Mouse (Mus musculus) neural tube, embryonic 15.5 days (tissue): ENCODE measurements around the gene Spg7. TPM values are rescaled to one million over a fixed set of nuclear protein-coding genes. Genes with fewer than 3 reads are reported as not detected.
A peak's percentile ranks its signal among the peaks of the same experiment; 100 is the strongest.
"Not testable (repeated sequence)": the region's sequence is repeated elsewhere in the genome, so short reads cannot be mapped to it uniquely, and the experiment has no call there.

Experiments used
- ATAC-seq: fragments of 200-750 bp; cut with Nextera tagmentation; 2 replicates; pipeline ENCODE4 v1.8.0; 2017; ENCODE audit warnings: mild to moderate bottlenecking, moderate TSS enrichment, moderate library complexity; ENCODE audit not compliant: low FRiP score
- H3K27ac ChIP-seq: fragments of 300-500 bp; sonication (generic); replicated peaks from 2 replicates; pipeline ENCODE4 v1.5.1; 2015; ENCODE audit warnings: mild to moderate bottlenecking, inconsistent platforms
- H3K27me3 ChIP-seq: fragments of 300-500 bp; sonication (generic); replicated peaks from 2 replicates; pipeline ENCODE4 v1.6.1; 2015; ENCODE audit warnings: inconsistent platforms
- H3K36me3 ChIP-seq: fragments of 300-500 bp; sonication (generic); 2 replicates; pipeline ENCODE4 v1.6.1; 2015; ENCODE audit warnings: inconsistent platforms
- H3K4me1 ChIP-seq: fragments of 300-500 bp; sonication (generic); 2 replicates; pipeline ENCODE4 v1.6.1; 2015; ENCODE audit warnings: inconsistent platforms
- H3K4me2 ChIP-seq: fragments of 300-500 bp; sonication (generic); 2 replicates; pipeline ENCODE4 v1.6.1; 2015; ENCODE audit warnings: inconsistent platforms, mild to moderate bottlenecking, moderate library complexity
- H3K4me3 ChIP-seq: fragments of 300-500 bp; sonication (generic); replicated peaks from 2 replicates; pipeline ENCODE4 v1.5.1; 2015; ENCODE audit warnings: mild to moderate bottlenecking, inconsistent platforms
- H3K9ac ChIP-seq: fragments of 300-500 bp; sonication (generic); replicated peaks from 2 replicates; pipeline ENCODE4 v1.6.1; 2015; ENCODE audit warnings: mild to moderate bottlenecking, inconsistent platforms
- H3K9me3 ChIP-seq: fragments of 300-500 bp; sonication (generic); replicated peaks from 2 replicates; pipeline ENCODE4 v1.6.1; 2016; ENCODE audit warnings: inconsistent platforms
- WGBS: fragments of 180-500 bp; shearing (Covaris S2); methylation state at CpG from one replicate; pipeline ENCODE4 v1.1.7; 2015; ENCODE audit warnings: mixed read lengths; 5-methylcytosine and 5-hydroxymethylcytosine counted together
- polyA plus RNA-seq: library from polyadenylated mRNA; unstranded; fragments of >200 nt; fragmentation: Nextera tagmentation; extraction: Ambion mirVana; gene quantifications from 2 replicates; pipeline ENCODE4 v1.2.1, GENCODE M21; 2015

Spg7 gene
- polyA plus RNA-seq, 1 experiment from 2014 or later, result 47.6 TPM

- Histone ChIP-seq H3K4me1 (peaks cover 18% of the 10 kb centered on the region), H3K4me3 (peak within 1 kb of the TSS; percentile 76), H3K27ac (peak within 1 kb of the TSS; percentile 96), H3K36me3 (peaks cover 36% of the 10 kb centered on the region), H3K4me2 (peak within 1 kb of the TSS; percentile 88), H3K9ac (peak within 1 kb of the TSS; percentile 93), H3K27me3 (no peaks in the 10 kb centered on the region), H3K9me3 (no peaks in the 10 kb centered on the region)
- WGBS, result 1% methylated on average over 53 of the region's 56 CpGs
- ATAC-seq, result peak; percentile 93
Observed at GRCm38 (mm10) chr8:123101735-123102685, 39.3 kb downstream of the Spg7 start, which contains the start of gene Rpl13. Gene Rpl13 (plus strand): TSS chr8:123102350.

DNA sequence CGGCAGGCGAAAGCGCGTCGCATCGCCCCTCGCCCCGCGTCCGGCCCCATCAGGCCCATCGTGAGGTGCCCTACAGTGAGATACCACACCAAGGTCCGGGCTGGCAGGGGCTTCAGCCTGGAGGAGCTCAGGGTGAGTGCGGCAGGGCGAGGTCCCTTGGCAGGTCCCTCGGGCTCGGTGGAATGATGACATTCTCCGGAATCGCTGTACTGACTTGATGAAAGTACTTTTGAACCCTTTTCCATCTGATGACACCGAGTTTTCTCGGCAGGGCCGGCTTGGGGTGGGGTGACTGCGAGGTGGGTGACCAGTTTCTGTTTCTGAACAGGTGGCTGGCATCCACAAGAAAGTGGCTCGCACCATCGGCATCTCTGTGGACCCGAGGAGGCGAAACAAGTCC lies 40.1 kb downstream of the Spg7 start:
- H3K27me3 ChIP-seq, H3K9me3 ChIP-seq: not testable (repeated sequence)
- peak overlapping the region; percentile 88 for H3K4me2 ChIP-seq
- 1% methylated on average over 26 of the region's 26 CpGs for WGBS
- H3K4me1 ChIP-seq, result peaks cover 18% of the 10 kb centered on the region
- H3K4me3 ChIP-seq, result peak overlapping the region; percentile 76
- peak overlapping the region; percentile 93 for H3K9ac ChIP-seq
- H3K36me3 ChIP-seq, result peaks cover 27% of the 10 kb centered on the region
- H3K27ac ChIP-seq, result peak overlapping the region; percentile 96
- 0 out of 2 replicates have a peak, but pooled peaks have one; percentile 11 for ATAC-seq

DNA sequence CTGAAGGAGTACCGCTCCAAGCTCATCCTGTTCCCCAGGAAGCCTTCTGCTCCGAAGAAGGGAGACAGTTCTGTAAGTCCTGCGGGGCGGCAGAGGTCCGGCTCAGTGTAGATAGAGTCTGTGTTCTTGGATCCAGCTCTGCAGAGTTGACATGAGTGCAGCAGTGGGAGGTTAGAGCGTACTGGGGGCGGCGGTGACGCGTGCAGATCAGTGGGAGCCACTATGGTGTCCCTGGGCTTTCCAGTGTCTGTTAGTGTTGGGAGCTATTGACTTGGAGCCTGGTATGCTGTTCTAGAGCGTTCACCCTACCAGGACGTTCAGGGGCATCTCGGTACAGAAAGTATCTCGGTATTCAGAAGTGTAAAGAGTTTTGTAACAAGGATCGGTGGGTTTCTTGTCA lies 40.5 kb downstream of the Spg7 start:
- peaks cover 18% of the 10 kb centered on the region for H3K4me1 ChIP-seq
- H3K9ac ChIP-seq, result peak overlapping the region; percentile 93
- 16% methylated on average over 15 of the region's 15 CpGs for WGBS
- no peaks in the 10 kb centered on the region for H3K9me3 ChIP-seq
- H3K4me3 ChIP-seq, result peak overlapping the region; percentile 76
- H3K27ac ChIP-seq, result peak overlapping the region; percentile 96; the same call in 1 of the 2 replicates
- H3K27me3 ChIP-seq, result no peaks in the 10 kb centered on the region
- no peak for ATAC-seq
- H3K36me3 ChIP-seq, result peaks cover 23% of the 10 kb centered on the region
- peak overlapping the region; percentile 88 for H3K4me2 ChIP-seq

DNA sequence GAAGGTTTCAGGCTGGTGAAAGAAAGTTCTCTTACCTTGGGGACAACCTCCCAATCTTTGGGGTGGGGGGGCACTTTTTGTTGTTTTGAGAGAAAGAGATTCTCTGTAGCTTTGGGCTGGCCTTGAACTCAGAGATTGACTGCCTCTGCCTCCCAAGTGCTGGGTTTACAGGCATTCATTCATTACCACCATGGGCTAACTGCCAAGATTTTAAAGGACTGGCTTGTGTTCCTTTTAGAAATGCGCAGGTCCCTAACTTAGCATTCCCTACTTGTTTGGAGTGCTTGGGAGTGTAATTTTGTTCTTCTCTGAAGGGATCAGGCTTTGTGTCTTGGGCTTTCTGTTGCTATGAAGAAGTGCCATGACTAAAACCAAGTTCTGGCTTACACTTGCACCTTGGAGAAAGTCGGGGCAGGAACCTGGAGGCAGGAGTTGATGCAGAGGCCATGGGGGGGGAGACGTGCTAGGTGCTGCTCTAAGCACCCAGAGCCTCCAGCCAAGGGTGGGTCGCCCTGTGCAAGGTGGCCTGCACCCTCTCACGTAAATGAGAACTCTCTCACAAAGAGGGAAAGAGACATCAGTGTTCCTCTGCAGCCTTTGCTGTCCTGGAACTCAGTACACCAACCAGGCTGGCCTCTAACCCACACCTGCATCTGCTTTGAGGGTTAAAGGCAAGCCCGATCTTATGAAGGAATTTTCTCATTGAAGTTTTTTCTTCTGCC lies 41.5 kb downstream of the Spg7 start:
- Histone ChIP-seq H3K4me1 (peaks cover 18% of the 10 kb centered on the region), H3K27ac (no peak overlapping the region), H3K9me3 (no peaks in the 10 kb centered on the region), H3K9ac (peak overlapping the region; percentile 93), H3K4me3 (peak overlapping the region; percentile 76), H3K4me2 (peak overlapping the region; percentile 88), H3K27me3 (no peaks in the 10 kb centered on the region), H3K36me3 (peaks cover 23% of the 10 kb centered on the region)
- no peak for ATAC-seq
- WGBS, result 81% methylated on average over 6 of the region's 6 CpGs

DNA sequence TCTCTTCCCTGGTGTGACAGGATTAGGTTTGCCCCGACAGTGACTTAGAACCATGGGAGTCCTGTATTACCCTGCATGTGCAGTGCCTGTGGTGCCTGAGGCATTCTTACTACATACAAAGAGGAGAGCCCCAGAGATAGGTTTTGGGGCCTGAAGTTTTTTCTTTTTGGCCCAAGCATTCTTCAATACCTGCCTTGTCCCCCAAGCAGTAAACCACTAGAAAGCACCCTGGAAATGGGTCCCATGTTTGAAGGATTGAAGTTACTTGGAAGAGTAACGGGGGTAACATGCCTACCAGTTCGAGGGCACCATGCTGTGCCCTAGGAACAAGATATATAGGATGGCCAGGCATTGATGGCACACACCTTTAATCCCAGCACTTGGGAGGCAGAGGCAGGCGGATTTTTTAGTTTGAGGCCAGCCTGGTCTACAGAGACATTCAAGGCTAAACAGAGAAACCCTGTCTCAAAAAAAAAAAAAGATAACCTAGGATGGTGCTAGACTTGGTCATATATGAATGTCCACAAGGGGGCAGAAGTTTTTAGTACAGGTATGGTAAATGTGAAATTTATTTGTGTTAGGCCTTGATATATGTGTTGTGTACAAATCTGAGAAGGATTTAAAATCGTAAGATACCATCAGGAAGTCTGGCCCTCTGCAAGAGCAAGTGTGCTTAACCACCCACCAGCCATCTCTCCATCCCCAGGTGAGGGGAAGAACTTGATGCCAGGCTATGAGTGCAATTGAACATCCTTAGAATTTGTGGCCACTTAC lies 43.0 kb downstream of the Spg7 start:
- Histone ChIP-seq H3K9me3 (no peaks in the 10 kb centered on the region), H3K4me1 (peaks cover 18% of the 10 kb centered on the region), H3K27ac (no peak overlapping the region), H3K9ac (no peak overlapping the region), H3K27me3 (no peaks in the 10 kb centered on the region), H3K4me2 (no peak overlapping the region), H3K36me3 (peaks cover 23% of the 10 kb centered on the region), H3K4me3 (no peak overlapping the region)
- WGBS, result 72% methylated on average over 5 of the region's 5 CpGs
- no peak for ATAC-seq

- Histone ChIP-seq H3K9ac (no peak overlapping the region), H3K4me3 (no peak overlapping the region), H3K4me1 (peaks cover 17% of the 10 kb centered on the region), H3K36me3 (peaks cover 23% of the 10 kb centered on the region), H3K27ac (no peak overlapping the region), H3K4me2 (no peak overlapping the region), H3K27me3 (no peaks in the 10 kb centered on the region), H3K9me3 (no peaks in the 10 kb centered on the region)
- no peak for ATAC-seq
- 59% methylated on average over 2 of the region's 2 CpGs for WGBS
Observed at GRCm38 (mm10) chr8:123106531-123106930, 43.8 kb downstream of the Spg7 start.

DNA sequence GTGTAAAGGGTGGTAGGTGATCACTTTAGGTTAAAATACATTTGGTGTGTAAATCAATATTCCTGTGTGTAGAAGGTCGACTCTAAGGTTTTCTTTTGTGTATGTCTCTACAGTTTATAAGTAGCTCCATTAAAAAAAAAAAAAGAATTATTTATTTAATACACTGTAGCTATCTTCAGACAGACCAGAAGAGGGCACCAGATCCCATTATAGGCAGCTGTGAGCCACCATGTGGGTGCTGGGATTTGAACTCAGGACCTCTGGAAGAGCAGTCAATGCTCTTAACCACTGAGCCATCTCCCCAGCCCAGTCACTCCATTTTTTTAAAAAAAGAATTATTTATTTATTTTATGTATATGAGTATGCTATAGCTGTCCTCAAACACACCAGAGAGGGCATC lies 45.3 kb downstream of the Spg7 start:
- Histone ChIP-seq H3K4me1 (peaks cover 13% of the 10 kb centered on the region), H3K27me3 (no peaks in the 10 kb centered on the region), H3K9me3 (no peaks in the 10 kb centered on the region), H3K36me3 (peaks cover 23% of the 10 kb centered on the region), H3K9ac (no peak overlapping the region), H3K27ac (no peak overlapping the region), H3K4me3 (no peak overlapping the region), H3K4me2 (no peak overlapping the region)
- 73% methylated on average over 1 of the region's 1 CpGs for WGBS
- ATAC-seq, result no peak

DNA sequence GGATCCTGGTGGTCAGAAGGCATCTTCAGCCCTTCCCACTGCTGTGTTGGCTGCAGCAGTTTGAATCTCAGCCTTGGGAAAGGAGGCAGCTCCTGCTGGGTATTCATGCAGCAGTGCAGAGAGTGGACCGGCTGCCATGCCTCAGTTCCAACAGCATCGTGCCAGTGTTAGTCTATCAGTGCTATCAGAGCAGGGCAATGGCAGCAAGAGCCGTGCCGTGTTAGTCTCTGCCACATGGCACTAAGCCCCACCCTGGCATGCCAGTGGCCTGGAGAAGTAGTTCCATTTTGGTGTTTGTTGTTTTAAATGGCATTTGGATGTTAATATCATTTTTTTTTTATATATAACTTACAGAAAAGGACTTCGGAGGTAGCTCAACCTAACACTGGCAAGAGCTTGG lies 46.2 kb downstream of the Spg7 start:
- H3K27ac ChIP-seq, result no peak overlapping the region
- no peak overlapping the region for H3K9ac ChIP-seq
- no peaks in the 10 kb centered on the region for H3K27me3 ChIP-seq
- peaks cover 5% of the 10 kb centered on the region for H3K4me1 ChIP-seq
- H3K9me3 ChIP-seq, result no peaks in the 10 kb centered on the region
- no peak for ATAC-seq
- no peak overlapping the region for H3K4me3 ChIP-seq
- no peak overlapping the region for H3K4me2 ChIP-seq
- peaks cover 18% of the 10 kb centered on the region for H3K36me3 ChIP-seq
- WGBS, result 88% methylated on average over 5 of the region's 5 CpGs

DNA sequence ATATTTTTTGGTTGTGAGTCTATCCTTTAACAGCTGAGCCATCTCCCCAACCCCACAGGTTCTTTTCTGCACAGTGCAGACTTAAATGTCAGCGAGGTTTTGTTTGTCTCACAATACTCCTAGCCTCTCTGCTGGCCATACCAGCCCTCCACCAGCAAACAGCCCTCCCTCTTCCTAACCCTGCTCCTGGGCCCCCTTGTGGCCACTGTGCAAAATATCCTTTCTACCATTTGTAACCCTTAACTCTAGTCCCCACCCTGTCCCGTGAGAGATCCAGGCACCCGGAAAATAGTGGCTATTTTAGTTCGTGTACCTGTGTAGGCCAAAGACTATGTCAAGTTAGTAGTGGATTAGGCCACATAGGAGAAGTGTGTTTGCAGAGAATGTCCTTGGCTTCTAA lies 47.9 kb downstream of the Spg7 start:
- 29% methylated on average over 4 of the region's 4 CpGs for WGBS
- no peak overlapping the region for H3K4me3 ChIP-seq
- ATAC-seq, result no peak

DNA sequence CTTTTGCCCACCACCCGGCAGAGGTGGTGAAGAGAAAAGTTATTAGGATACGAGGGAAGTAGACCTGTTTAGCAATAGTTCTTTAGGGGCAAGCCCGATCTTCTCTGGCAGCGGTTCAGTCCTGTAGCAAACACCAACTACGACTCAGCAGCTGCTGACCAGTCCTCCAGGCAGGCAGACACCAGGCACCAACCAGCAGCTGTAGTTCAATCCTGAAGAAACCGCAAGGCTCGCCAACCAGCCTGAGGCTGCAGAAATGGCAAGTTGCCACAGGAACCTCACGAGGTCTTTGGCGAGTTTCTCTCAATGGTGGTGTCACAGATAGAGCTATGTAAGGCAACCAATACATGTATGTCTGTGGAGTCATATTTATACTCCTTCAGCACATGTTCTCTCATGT lies 50.1 kb downstream of the Spg7 start:
- ATAC-seq, result no peak
- no peaks in the 10 kb centered on the region for H3K36me3 ChIP-seq
- peaks cover 15% of the 10 kb centered on the region for H3K4me1 ChIP-seq
- H3K27ac ChIP-seq, result no peak overlapping the region
- no peaks in the 10 kb centered on the region for H3K9me3 ChIP-seq
- peaks cover 24% of the 10 kb centered on the region for H3K27me3 ChIP-seq
- no peak overlapping the region for H3K4me2 ChIP-seq
- H3K4me3 ChIP-seq, result no peak overlapping the region
- no peak overlapping the region for H3K9ac ChIP-seq
- WGBS, result 77% methylated on average over 9 of the region's 9 CpGs

More for the DNA sequence above, 47.9 kb downstream of the Spg7 start:
- Histone ChIP-seq H3K4me2 (no peak overlapping the region), H3K27ac (no peak overlapping the region), H3K27me3 (peaks cover 1% of the 10 kb centered on the region), H3K4me1 (no peaks in the 10 kb centered on the region), H3K9ac (no peak overlapping the region), H3K9me3 (no peaks in the 10 kb centered on the region), H3K36me3 (peaks cover 1% of the 10 kb centered on the region)

- WGBS, result 71% methylated on average over 2 of the region's 2 CpGs
- no peak overlapping the region for H3K4me3 ChIP-seq
- no peak overlapping the region for H3K9ac ChIP-seq
- H3K27ac ChIP-seq, result no peak overlapping the region
- H3K27me3 ChIP-seq, result peaks cover 35% of the 10 kb centered on the region
- H3K36me3 ChIP-seq, result no peaks in the 10 kb centered on the region
- ATAC-seq, result no peak
- H3K4me1 ChIP-seq, result peaks cover 18% of the 10 kb centered on the region
- no peaks in the 10 kb centered on the region for H3K9me3 ChIP-seq
- H3K4me2 ChIP-seq, result no peak overlapping the region
Observed at GRCm38 (mm10) chr8:123113908-123114469, 51.2 kb downstream of the Spg7 start.
